Mouse (Mus musculus) cerebellum, adult (tissue): ENCODE results near the gene Ptgis.

Source experiments
- ATAC-seq: cut with Nextera tagmentation; 2 replicates; pipeline ENCODE4 v1.9.2; 2017; ENCODE audit warnings: mild to moderate bottlenecking, moderate library complexity, mixed read lengths; ENCODE audit not compliant: insufficient number of reproducible peaks, low FRiP score, low TSS enrichment

The Ptgis gene

GRCm38 (mm10) chr2:167240008-167240964 is at the start of gene Ptgis:
TSS of gene Ptgis (minus strand) at chr2:167240604.
- ATAC-seq = no peak; the same call in 1 of the 2 replicates

GRCm38 (mm10) chr2:167281461-167281860 is 41.1 kb upstream of the Ptgis start:
- ATAC-seq = no peak

- peak; percentile 69; the same call in 1 of the 2 replicates for ATAC-seq
Observed at GRCm38 (mm10) chr2:167280986-167281310, 40.5 kb upstream of the Ptgis start.

- peak; percentile 63; the same call in 1 of the 2 replicates for ATAC-seq
Observed at GRCm38 (mm10) chr2:167280090-167280985, 39.9 kb upstream of the Ptgis start.

- ATAC-seq = peak; percentile 60
Observed at GRCm38 (mm10) chr2:167278751-167279526, 38.5 kb upstream of the Ptgis start.

GRCm38 (mm10) chr2:167278011-167278410 is 37.6 kb upstream of the Ptgis start:
- ATAC-seq = no peak

GRCm38 (mm10) chr2:167277026-167277425 is 36.6 kb upstream of the Ptgis start:
- ATAC-seq = no peak

GRCm38 (mm10) chr2:167275856-167276255 is 35.5 kb upstream of the Ptgis start:
- ATAC-seq = no peak

- ATAC-seq = no peak
Observed at GRCm38 (mm10) chr2:167274713-167275465, 34.5 kb upstream of the Ptgis start.

GRCm38 (mm10) chr2:167273206-167273740 is 32.9 kb upstream of the Ptgis start:
- no peak for ATAC-seq

- ATAC-seq = no peak
Observed at GRCm38 (mm10) chr2:167272706-167273105, 32.3 kb upstream of the Ptgis start.

- ATAC-seq = no peak
Observed at GRCm38 (mm10) chr2:167271121-167271521, 30.7 kb upstream of the Ptgis start.

GRCm38 (mm10) chr2:167270496-167270895 is 30.1 kb upstream of the Ptgis start:
- no peak for ATAC-seq

- no peak for ATAC-seq
Observed at GRCm38 (mm10) chr2:167268721-167269120, 28.3 kb upstream of the Ptgis start.

GRCm38 (mm10) chr2:167268411-167268690 is 27.9 kb upstream of the Ptgis start:
- no peak for ATAC-seq

- no peak for ATAC-seq
Observed at GRCm38 (mm10) chr2:167267531-167268410, 27.4 kb upstream of the Ptgis start.

GRCm38 (mm10) chr2:167266231-167266630 is 25.8 kb upstream of the Ptgis start:
- ATAC-seq = no peak

- no peak for ATAC-seq
Observed at GRCm38 (mm10) chr2:167265806-167266205, 25.4 kb upstream of the Ptgis start.

GRCm38 (mm10) chr2:167265021-167265420 is 24.6 kb upstream of the Ptgis start:
- ATAC-seq = no peak
